9 mouse cellular contexts compared by ENCODE assay signal in the genomic region with DNA sequence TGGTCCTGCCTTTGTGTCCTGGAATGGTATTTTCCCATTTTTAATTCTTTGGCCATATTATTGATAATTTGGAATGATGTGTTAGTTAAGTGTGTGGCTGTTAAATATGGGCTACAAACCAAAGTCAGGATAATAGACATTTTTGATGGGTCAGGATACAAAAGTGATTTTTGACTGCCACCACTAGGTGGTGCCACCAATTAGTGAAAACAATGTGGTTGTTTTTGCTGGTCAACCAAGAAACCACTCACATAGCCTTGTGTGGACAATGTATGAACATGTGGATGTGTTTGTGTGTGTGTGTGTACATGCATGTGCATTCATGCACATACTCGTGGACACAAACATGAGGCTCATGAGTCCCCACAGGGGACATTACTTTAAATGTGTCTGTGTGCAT. TPM values are rescaled to one million over a fixed set of nuclear protein-coding genes. Genes with fewer than 3 reads are reported as not detected.
A peak's percentile ranks its signal among the peaks of the same experiment; 100 is the strongest.
DNase-seq lines count a peak whose midpoint lies in the region; ATAC-seq lines count a peak whose summit lies in the region.
"Had no signal": no experiment of that assay in that cellular context is flagged by ENCODE, and none has a peak within 500 bp of the region (broad histone marks: within the 10 kb centered on the region; RNA-seq: fewer than 3 reads in every experiment).

No protein-coding gene starts in this region.

- DNase-seq in adrenal gland, postnatal 25 days: peak; percentile 43
- no peak for DNase-seq in adrenal gland, adult 8-10 months
- peak; percentile 36 to 50 for DNase-seq in layer of hippocampus, postnatal 10 days (ENCODE audit: low spot score in 2 of 2)
- DNase-seq in layer of hippocampus, postnatal 36 days: no peak
- peak; percentile 25 for DNase-seq in MEL-GATA-1-ER (ENCODE audit: extremely low read depth, low read depth)
- DNase-seq in heart, postnatal 36 days: peak; percentile 67 to 68
- no peak for DNase-seq in right cerebral cortex, postnatal 14 days

- intact Hi-C loops in heart, postnatal 36 days (cut with DNase I): loop anchor here (1.0 to 5.0 kb wide), 3 partner anchors 20 to 142 kb away; a partner anchor contains a TSS

- no peak for ATAC-seq in megakaryocyte-erythroid progenitor cell, adult 5-6 weeks (replicated peaks; ENCODE audit: low FRiP score, low TSS enrichment, poor library complexity, severe bottlenecking)
- ATAC-seq: Patski had no signal

RNA-seq across cellular contexts. Expression of a gene that starts 2.2 kb away (rescaled TPM):
- 1.5 and 1.9 TPM in 2 replicates for total RNA-seq in adrenal gland, postnatal 25 days (2021)
- total RNA-seq in adrenal gland, adult 8-10 months (2022): 1 to 10 TPM; 1.4 to 4.8 (median 2.6) TPM
- under 1 TPM; 0.45 to 0.48 TPM for total RNA-seq in layer of hippocampus, postnatal 10 days (2021)
- total RNA-seq in layer of hippocampus, postnatal 36 days (2021): 1 to 10 TPM in 1 of 2 experiments, under 1 TPM in 1; 0.47 to 1.2 TPM
- total RNA-seq in heart, postnatal 36 days (2021): 1 to 10 TPM; 4.2 to 4.7 TPM
- total RNA-seq in megakaryocyte-erythroid progenitor cell, adult 5-6 weeks (2014; fragmentation: Nextera tagmentation): not detected in 2 replicates
- not detected in 2 replicates for total RNA-seq in megakaryocyte-erythroid progenitor cell, adult 5-6 weeks (2017)

RNA-seq across cellular contexts. Expression of a gene that starts 5.1 kb away (rescaled TPM):
- total RNA-seq in adrenal gland, postnatal 25 days (2021): 2.1 and 2.7 TPM in 2 replicates
- 1 to 10 TPM; 1.6 to 2.3 (median 1.9) TPM for total RNA-seq in adrenal gland, adult 8-10 months (2022)
- total RNA-seq in layer of hippocampus, postnatal 10 days (2021): under 1 TPM; 0.39 to 0.40 TPM
- total RNA-seq in layer of hippocampus, postnatal 36 days (2021): 1 to 10 TPM in 1 of 2 experiments, under 1 TPM in 1; 0.61 to 1.1 TPM
- 1 to 10 TPM; 4.3 to 6.4 TPM for total RNA-seq in heart, postnatal 36 days (2021)
- not detected in 2 replicates for total RNA-seq in megakaryocyte-erythroid progenitor cell, adult 5-6 weeks (2014; fragmentation: Nextera tagmentation)
- total RNA-seq in megakaryocyte-erythroid progenitor cell, adult 5-6 weeks (2017): not detected in 2 replicates

RNA-seq across cellular contexts. Expression of a gene that starts 14.7 kb away (rescaled TPM):
- total RNA-seq in adrenal gland, postnatal 25 days (2021): not detected in 2 replicates
- total RNA-seq in adrenal gland, adult 8-10 months (2022): not detected
- total RNA-seq in layer of hippocampus, postnatal 10 days (2021): not detected
- not detected for total RNA-seq in layer of hippocampus, postnatal 36 days (2021)
- total RNA-seq in heart, postnatal 36 days (2021): not detected
- total RNA-seq in megakaryocyte-erythroid progenitor cell, adult 5-6 weeks (2014; fragmentation: Nextera tagmentation): not detected in 2 replicates
- not detected in 2 replicates for total RNA-seq in megakaryocyte-erythroid progenitor cell, adult 5-6 weeks (2017)

RNA-seq across cellular contexts. Expression of a gene that starts 24.2 kb away (rescaled TPM):
- not detected in 2 replicates for total RNA-seq in adrenal gland, postnatal 25 days (2021)
- not detected for total RNA-seq in adrenal gland, adult 8-10 months (2022)
- total RNA-seq in layer of hippocampus, postnatal 10 days (2021): not detected
- not detected for total RNA-seq in layer of hippocampus, postnatal 36 days (2021)
- total RNA-seq in heart, postnatal 36 days (2021): not detected
- total RNA-seq in megakaryocyte-erythroid progenitor cell, adult 5-6 weeks (2014; fragmentation: Nextera tagmentation): not detected in 2 replicates
- total RNA-seq in megakaryocyte-erythroid progenitor cell, adult 5-6 weeks (2017): not detected in 2 replicates

RNA-seq across cellular contexts. Expression of a gene that starts 46.0 kb away (rescaled TPM):
- total RNA-seq in adrenal gland, postnatal 25 days (2021): not detected in 2 replicates
- not detected for total RNA-seq in adrenal gland, adult 8-10 months (2022)
- total RNA-seq in layer of hippocampus, postnatal 10 days (2021): not detected
- total RNA-seq in layer of hippocampus, postnatal 36 days (2021): not detected
- not detected for total RNA-seq in heart, postnatal 36 days (2021)
- total RNA-seq in megakaryocyte-erythroid progenitor cell, adult 5-6 weeks (2014; fragmentation: Nextera tagmentation): not detected in 2 replicates
- not detected in 2 replicates for total RNA-seq in megakaryocyte-erythroid progenitor cell, adult 5-6 weeks (2017)

Comparison
In these comparisons a context has a peak if more than half of its experiments do, and no peak if none do; other contexts are left out.
1. DNase-seq: peak in adrenal gland, postnatal 25 days (single experiment), layer of hippocampus, postnatal 10 days (2 of 2), MEL-GATA-1-ER (single experiment) and heart, postnatal 36 days (2 of 2); none in adrenal gland, adult 8-10 months (single experiment), layer of hippocampus, postnatal 36 days (0 of 2) and right cerebral cortex, postnatal 14 days (single experiment).